Mouse (Mus musculus): ENCODE results near the gene Pilrb2.
"Not testable (repeated sequence)": the region's sequence is repeated elsewhere in the genome, so short reads cannot be mapped to it uniquely, and the experiment has no call there.

- TF ChIP-seq CTCF, EP300 (IDR thresholded peaks at IDR 0.05): not testable (repeated sequence)
Measured at GRCm38 (mm10) chr5:137856870-137857269, 14.7 kb downstream of the Pilrb2 start.
